Mouse (Mus musculus) heart, adult 2 months (tissue): Measurements from ENCODE around the gene Lamp2. TPM values are rescaled to one million over a fixed set of nuclear protein-coding genes. Genes with fewer than 3 reads are reported as not detected.

Experiments
- DNase-seq, 2 experiments: peaks; one replicate each; pipeline ENCODE4 v3.0.0; 2021
- H3K27ac ChIP-seq: fragments of 200-600 bp; 2 replicates; pipeline ENCODE4 v1.8.1; 2022
- H3K27me3 ChIP-seq: fragments of 200-500 bp; 2 replicates; pipeline ENCODE4 v1.6.1; 2012; ENCODE audit warnings: mild to moderate bottlenecking, low read length, inconsistent platforms, mixed read lengths; ENCODE audit not compliant: control insufficient read depth, insufficient read depth
- H3K36me3 ChIP-seq: fragments of 200-500 bp; 2 replicates; pipeline ENCODE4 v1.6.1; 2012; ENCODE audit warnings: low read length, inconsistent platforms; ENCODE audit not compliant: control insufficient read depth, insufficient read depth
- H3K4me1 ChIP-seq: fragments of 200-500 bp; 2 replicates; pipeline ENCODE4 v1.6.1; 2011; ENCODE audit warnings: low read length; ENCODE audit not compliant: control insufficient read depth, insufficient read depth
- H3K4me3 ChIP-seq: fragments of 200-600 bp; 2 replicates; pipeline ENCODE4 v1.8.1; 2022
- H3K79me2 ChIP-seq: fragments of 200-500 bp; replicated peaks from 2 replicates; pipeline ENCODE4 v1.6.1; 2012; ENCODE audit warnings: mild to moderate bottlenecking, inconsistent platforms, low read length, moderate library complexity, mixed read lengths; ENCODE audit not compliant: control insufficient read depth, insufficient read depth
- H3K9ac ChIP-seq: fragments of 200-500 bp; 2 replicates; pipeline ENCODE4 v1.6.1; 2012; ENCODE audit warnings: low read depth, mild to moderate bottlenecking, control low read depth, inconsistent platforms, low read length, mixed read lengths
- CTCF ChIP-seq: fragments of 200-600 bp; IDR thresholded peaks from 2 replicates; pipeline ENCODE4 v1.8.1; 2022; ENCODE audit warnings: antibody characterized with exemption, mild to moderate bottlenecking, moderate library complexity
- EP300 ChIP-seq: fragments of 200-500 bp; IDR thresholded peaks from 2 replicates; pipeline ENCODE4 v1.6.1; 2011; ENCODE audit warnings: low read depth, low read length, control low read depth; ENCODE audit not compliant: insufficient read depth
- POLR2A ChIP-seq: fragments of 200-500 bp; IDR thresholded peaks from 2 replicates; pipeline ENCODE4 v1.6.1; 2011; ENCODE audit warnings: mild to moderate bottlenecking, low read depth, low read length, control low read depth; ENCODE audit not compliant: insufficient read depth
- WGBS: fragments of 180-500 bp; shearing (Covaris S2); methylation state at CpG from one replicate; pipeline ENCODE4 v1.1.7; 2018; 5-methylcytosine and 5-hydroxymethylcytosine counted together
- intact Hi-C: fragments of 180-260 bp; cut with DNase I; formaldehyde crosslinking; loops from one replicate; pipeline ENCODE4 v1.15.1; 2025
- polyA plus RNA-seq: library from polyadenylated mRNA; depleted of rRNA; stranded (reverse); fragments of >200 nt; gene quantifications from 2 replicates; pipeline ENCODE4 v1.2.3, GENCODE M21; 2012
- total RNA-seq, 2 experiments: library from RNA; stranded (reverse); gene quantifications; 2 replicates each; pipeline ENCODE4 v1.2.3; 2021

The Lamp2 gene
- total and polyA plus RNA-seq, 3 experiments: 59.2 to 149 (median 116) TPM

GRCm38 (mm10) chrX:38442425-38442824, 13.8 kb downstream of the Lamp2 start:
- TF ChIP-seq EP300 (no peak), CTCF (no peak), POLR2A (no peak)
- no peak overlapping the region for H3K27ac ChIP-seq
- peaks cover 22% of the 10 kb centered on the region for H3K36me3 ChIP-seq
- H3K9ac ChIP-seq: no peak overlapping the region
- 76% methylated on average over 1 of the region's 1 CpGs for WGBS
- no peak for DNase-seq
- H3K4me3 ChIP-seq: no peak overlapping the region
- H3K79me2 ChIP-seq: no peaks in the 10 kb centered on the region
- peaks cover 5% of the 10 kb centered on the region for H3K4me1 ChIP-seq
- H3K27me3 ChIP-seq: no peaks in the 10 kb centered on the region
- intact Hi-C loops: no loop called here

- intact Hi-C loops: loop anchor here (5.0 kb wide), 1 partner anchor 187 kb away; the partner anchor contains the start of gene Tmem255a
- TF ChIP-seq EP300 (no peak), CTCF (no peak), POLR2A (no peak)
- Histone ChIP-seq H3K36me3 (peaks cover 28% of the 10 kb centered on the region), H3K4me1 (peaks cover 8% of the 10 kb centered on the region), H3K4me3 (no peak overlapping the region), H3K9ac (no peak overlapping the region), H3K27ac (peak overlapping the region; percentile 21), H3K79me2 (no peaks in the 10 kb centered on the region), H3K27me3 (no peaks in the 10 kb centered on the region)
- DNase-seq: no peak
- WGBS: 13% methylated on average over 2 of the region's 2 CpGs
Observed at GRCm38 (mm10) chrX:38439629-38440028, 16.6 kb downstream of the Lamp2 start.

- Histone ChIP-seq H3K4me3 (no peak overlapping the region), H3K9ac (no peak overlapping the region), H3K27me3 (no peaks in the 10 kb centered on the region), H3K36me3 (peaks cover 25% of the 10 kb centered on the region), H3K4me1 (peaks cover 7% of the 10 kb centered on the region), H3K27ac (peak overlapping the region; percentile 30), H3K79me2 (no peaks in the 10 kb centered on the region)
- intact Hi-C loops: loop anchor here (5.0 kb wide), 1 partner anchor 186 kb away; the partner anchor contains the start of gene Tmem255a
- 22% methylated on average over 7 of the region's 7 CpGs for WGBS
- peak; percentile 74 to 79 for DNase-seq
- TF ChIP-seq CTCF (peak; percentile 91), POLR2A (no peak), EP300 (peak; percentile 55; the same call in 1 of the 2 replicates)
Observed at GRCm38 (mm10) chrX:38438147-38438791, 18.0 kb downstream of the Lamp2 start.

GRCm38 (mm10) chrX:38429455-38429854, 26.8 kb downstream of the Lamp2 start:
- intact Hi-C loops: loop anchor here (5.0 kb wide), 1 partner anchor 97 kb away; no protein-coding TSS in a partner anchor
- no peak overlapping the region for H3K9ac ChIP-seq
- peaks cover 9% of the 10 kb centered on the region for H3K36me3 ChIP-seq
- no peaks in the 10 kb centered on the region; the same call in 1 of the 2 replicates for H3K4me1 ChIP-seq
- WGBS: 77% methylated on average over 4 of the region's 4 CpGs
- H3K4me3 ChIP-seq: no peak overlapping the region
- no peaks in the 10 kb centered on the region for H3K27me3 ChIP-seq
- no peaks in the 10 kb centered on the region for H3K79me2 ChIP-seq
- no peak for DNase-seq
- TF ChIP-seq CTCF: no peak
- TF ChIP-seq EP300: no peak
- TF ChIP-seq POLR2A: no peak
- H3K27ac ChIP-seq: no peak overlapping the region

- H3K36me3 ChIP-seq: peaks cover 10% of the 10 kb centered on the region
Observed at GRCm38 (mm10) chrX:38428818-38429440, 27.3 kb downstream of the Lamp2 start.

More at GRCm38 (mm10) chrX:38428818-38429440, 27.3 kb downstream of the Lamp2 start:
- Histone ChIP-seq H3K27me3 (no peaks in the 10 kb centered on the region), H3K27ac (no peak overlapping the region), H3K4me3 (no peak overlapping the region), H3K9ac (no peak overlapping the region), H3K79me2 (no peaks in the 10 kb centered on the region), H3K4me1 (no peaks in the 10 kb centered on the region; the same call in 1 of the 2 replicates)
- TF ChIP-seq EP300: no peak
- no peak for TF ChIP-seq POLR2A
- intact Hi-C loops: loop anchor here (5.0 kb wide), 1 partner anchor 97 kb away; no protein-coding TSS in a partner anchor
- 59% methylated on average over 3 of the region's 3 CpGs for WGBS
- DNase-seq: peak in 1 of 2 experiments; percentile 22
